Mouse (Mus musculus) skeletal muscle tissue, postnatal 0 days (tissue): ENCODE results near the gene Olfr493. TPM values are rescaled to one million over a fixed set of nuclear protein-coding genes. Genes with fewer than 3 reads are reported as not detected.

Experiments
- polyA plus RNA-seq: library from polyadenylated mRNA; unstranded; fragments of >200 nt; fragmentation: Nextera tagmentation; extraction: Ambion mirVana; gene quantifications from 2 replicates; pipeline ENCODE4 v1.2.1, GENCODE M21; 2015

The Olfr493 gene
- not detected in 2 replicates for polyA plus RNA-seq

DNA sequence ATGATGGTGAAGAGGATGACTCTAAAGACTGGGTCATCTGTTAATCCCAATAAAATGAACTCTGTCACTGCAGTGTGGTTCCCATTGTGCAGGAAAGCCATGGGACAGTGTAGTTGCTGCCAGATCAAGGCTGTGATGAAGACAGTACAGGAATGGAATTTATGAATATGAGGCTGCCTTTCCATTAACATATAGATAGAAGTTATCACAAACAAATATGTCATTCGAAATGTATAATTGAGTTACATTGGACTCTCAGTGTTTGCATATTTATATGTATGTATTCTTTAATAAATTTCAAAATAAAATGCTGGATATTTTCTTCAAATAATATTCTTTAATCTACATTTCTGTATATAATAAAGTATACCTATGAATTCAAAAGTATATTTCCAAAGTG is at the start of gene Olfr493:
TSS of gene Olfr493 (minus strand) at position 101 of the 400 bp plus-strand sequence.

DNA sequence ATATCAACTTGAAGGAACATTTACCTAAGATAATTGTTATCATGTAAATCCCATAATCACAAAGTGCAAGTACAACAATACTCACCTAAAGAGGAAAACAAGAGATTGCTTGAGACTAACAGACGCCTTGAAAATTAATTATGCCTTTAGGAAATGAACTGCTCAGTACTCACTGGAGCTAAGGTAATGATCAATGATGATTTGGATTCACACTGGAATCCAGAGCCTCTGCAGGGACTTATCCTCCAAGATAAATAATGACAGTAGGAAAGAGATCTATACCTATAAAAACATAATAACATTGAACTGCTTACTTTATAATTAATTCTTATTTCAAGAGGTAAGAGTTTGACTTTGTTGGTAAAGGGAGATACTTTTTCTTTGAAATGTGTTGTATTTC is 46.1 kb upstream of the Olfr493 start, which contains the start of gene Olfr495:
TSS of gene Olfr495 (plus strand) at position 301 of the 400 bp plus-strand sequence.

DNA sequence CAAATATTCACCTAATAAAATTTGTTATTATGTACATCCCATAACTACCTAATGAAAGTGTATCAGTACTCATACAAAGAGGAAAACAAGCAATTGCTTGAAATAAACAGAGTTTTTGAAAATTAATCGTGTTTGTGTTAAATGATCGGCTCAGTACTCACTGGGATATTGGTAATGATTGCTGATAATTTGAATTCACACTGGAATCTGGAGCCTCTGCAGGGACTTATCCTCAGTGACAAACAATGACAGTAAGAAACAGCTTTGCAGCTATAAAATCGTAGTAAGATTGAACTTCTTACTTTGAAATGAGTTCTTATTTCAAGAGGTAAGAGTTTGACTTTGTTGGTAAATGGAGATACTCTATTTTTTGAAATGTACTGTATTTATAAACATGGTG is 18.3 kb upstream of the Olfr493 start, which contains the start of gene Olfr494:
TSS of gene Olfr494 (plus strand) at position 301 of the 400 bp plus-strand sequence.

DNA sequence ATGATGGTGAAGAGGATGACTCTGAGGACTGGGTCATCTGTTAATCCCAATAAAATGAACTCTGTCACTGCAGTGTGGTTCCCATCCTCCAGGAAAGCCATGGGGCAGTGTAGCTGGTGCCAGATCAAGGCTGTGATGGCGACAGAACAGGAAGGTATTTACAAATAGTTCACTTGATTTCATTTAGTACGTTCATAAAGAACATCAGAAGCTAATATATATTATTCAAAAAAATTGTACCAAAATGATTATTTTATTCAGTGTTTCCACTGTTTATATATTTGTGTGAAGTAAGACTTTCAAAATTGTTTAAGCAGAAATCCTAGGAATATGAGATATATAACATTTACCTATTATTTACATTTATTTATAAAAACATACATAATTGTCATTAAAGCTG is 23.2 kb downstream of the Olfr493 start, which contains the start of gene Olfr492:
TSS of gene Olfr492 (minus strand) at position 101 of the 400 bp plus-strand sequence.

DNA sequence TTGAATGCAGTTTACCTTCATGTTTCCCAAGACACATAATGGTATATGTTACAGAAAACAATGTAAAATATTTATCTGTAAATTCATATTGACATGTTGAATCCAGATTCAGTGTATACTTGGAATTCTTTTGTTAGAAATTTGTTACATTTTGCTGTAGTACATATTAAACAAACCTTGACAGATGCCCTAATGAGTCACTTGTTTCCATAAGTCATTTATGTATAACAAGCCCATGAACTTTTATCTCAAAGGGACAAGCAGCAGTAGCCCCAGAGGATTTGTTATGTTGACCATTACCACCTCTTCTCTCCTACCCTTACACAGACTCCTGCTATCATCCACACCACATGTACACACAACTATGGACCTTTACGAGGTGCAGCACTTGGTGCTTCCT is 33.6 kb downstream of the Olfr493 start, which contains the start of gene Olfr491:
TSS of gene Olfr491 (plus strand) at position 301 of the 400 bp plus-strand sequence.

Other genes starting within 250 kb of the Olfr493 start
- gene Olfr482, start 249.4 kb downstream of the Olfr493 start, polyA plus RNA-seq, result not detected in 2 replicates
- not detected in 2 replicates for gene Olfr483, start 246.1 kb downstream of the Olfr493 start, polyA plus RNA-seq
- gene Olfr484, start 219.5 kb downstream of the Olfr493 start, polyA plus RNA-seq, result not detected in 2 replicates
- not detected in 2 replicates for gene Olfr485, start 187.1 kb downstream of the Olfr493 start, polyA plus RNA-seq
- not detected in 2 replicates for gene Olfr486, start 174.2 kb downstream of the Olfr493 start, polyA plus RNA-seq
- gene Olfr487, start 132.3 kb downstream of the Olfr493 start, polyA plus RNA-seq, result not detected in 2 replicates
- gene Olfr488, start 88.6 kb downstream of the Olfr493 start, polyA plus RNA-seq, result not detected in 2 replicates
- not detected in 2 replicates for gene Olfr490, start 58.0 kb downstream of the Olfr493 start, polyA plus RNA-seq
- gene Olfr491, start 33.5 kb downstream of the Olfr493 start, polyA plus RNA-seq, result not detected in 2 replicates
- gene Olfr492, start 23.3 kb downstream of the Olfr493 start, polyA plus RNA-seq, result not detected in 2 replicates
- not detected in 2 replicates for gene Olfr494, start 18.4 kb upstream of the Olfr493 start, polyA plus RNA-seq
- not detected in 2 replicates for gene Olfr495, start 46.2 kb upstream of the Olfr493 start, polyA plus RNA-seq
- gene Olfr497, start 73.4 kb upstream of the Olfr493 start, polyA plus RNA-seq, result not detected in 2 replicates
- gene Olfr498, start 118.3 kb upstream of the Olfr493 start, polyA plus RNA-seq, result not detected in 2 replicates
- gene Olfr502, start 178.1 kb upstream of the Olfr493 start, polyA plus RNA-seq, result not detected in 2 replicates
- gene Olfr503, start 197.5 kb upstream of the Olfr493 start, polyA plus RNA-seq, result not detected in 2 replicates
- not detected in 2 replicates for gene Olfr504, start 218.8 kb upstream of the Olfr493 start, polyA plus RNA-seq